Mouse (Mus musculus) forebrain, embryonic 14.5 days (tissue): ENCODE results near the gene Samd4b. TPM values are rescaled to one million over a fixed set of nuclear protein-coding genes. Genes with fewer than 3 reads are reported as not detected.

Source experiments
- ATAC-seq: fragments of 200-750 bp; cut with Nextera tagmentation; 2 replicates; pipeline ENCODE4 v1.8.0; 2017; ENCODE audit warnings: mild to moderate bottlenecking, moderate library complexity
- DNase-seq: peaks from one replicate; pipeline ENCODE4 v3.0.0-alpha.2; 2015; ENCODE audit warnings: low spot score
- H3K27ac ChIP-seq: fragments of 300-500 bp; sonication (generic); 2 replicates; pipeline ENCODE4 v1.5.1; 2014; ENCODE audit warnings: low read depth, mild to moderate bottlenecking, control low read depth, low read length, moderate library complexity
- H3K27me3 ChIP-seq: fragments of 300-500 bp; sonication (generic); replicated peaks from 2 replicates; pipeline ENCODE4 v1.6.1; 2014; ENCODE audit warnings: low read length, control low read depth, mixed read lengths; ENCODE audit not compliant: control insufficient read depth, insufficient read depth
- H3K36me3 ChIP-seq: fragments of 300-500 bp; sonication (generic); 2 replicates; pipeline ENCODE4 v1.6.1; 2014; ENCODE audit warnings: low read length, control low read depth; ENCODE audit not compliant: control insufficient read depth, insufficient read depth
- H3K4me1 ChIP-seq: fragments of 300-500 bp; sonication (generic); 2 replicates; pipeline ENCODE4 v1.6.1; 2014; ENCODE audit warnings: antibody characterized with exemption, low read length, control low read depth; ENCODE audit not compliant: control insufficient read depth, insufficient read depth
- H3K4me2 ChIP-seq: fragments of 300-500 bp; sonication (generic); 2 replicates; pipeline ENCODE4 v1.6.1; 2014; ENCODE audit warnings: mild to moderate bottlenecking, control low read depth, low read length
- H3K4me3 ChIP-seq: fragments of 300-500 bp; sonication (generic); 2 replicates; pipeline ENCODE4 v1.5.1; 2014; ENCODE audit warnings: low read depth, low read length, control low read depth
- H3K9ac ChIP-seq: fragments of 300-500 bp; sonication (generic); 2 replicates; pipeline ENCODE4 v1.6.1; 2014; ENCODE audit warnings: mild to moderate bottlenecking, low read length, control low read depth, moderate library complexity
- H3K9me3 ChIP-seq: fragments of 300-500 bp; sonication (generic); replicated peaks from 2 replicates; pipeline ENCODE4 v1.6.1; 2016; ENCODE audit warnings: low read length, control low read depth, mixed read lengths; ENCODE audit not compliant: control insufficient read depth
- WGBS: fragments of 180-500 bp; shearing (Covaris S2); extraction: QIAGEN DNeasy Blood & Tissue Kit; methylation state at CpG from one replicate; pipeline ENCODE4 v1.1.7; 2014; 5-methylcytosine and 5-hydroxymethylcytosine counted together
- polyA plus RNA-seq: library from polyadenylated mRNA; unstranded; fragments of >200 nt; fragmentation: Nextera tagmentation; extraction: Ambion mirVana; gene quantifications from 2 replicates; pipeline ENCODE4 v1.2.1, GENCODE M21; 2014

The Samd4b gene
- polyA plus RNA-seq, 1 experiment from 2014 or later: 20.1 TPM

- peak overlapping the region; percentile 55; the same call in 1 of the 2 replicates for H3K9ac ChIP-seq
- H3K9me3 ChIP-seq: no peaks in the 10 kb centered on the region
- H3K36me3 ChIP-seq: peaks cover 11% of the 10 kb centered on the region
- H3K4me3 ChIP-seq: no peak overlapping the region
- DNase-seq (peak; percentile 29), ATAC-seq (no peak)
- H3K27ac ChIP-seq: peak overlapping the region; percentile 60; the same call in 1 of the 2 replicates
- no peaks in the 10 kb centered on the region for H3K27me3 ChIP-seq
- H3K4me2 ChIP-seq: peak overlapping the region; percentile 46
- WGBS: 10% methylated on average over 30 of the region's 30 CpGs
- H3K4me1 ChIP-seq: peaks cover 29% of the 10 kb centered on the region
These were observed 216.7 kb downstream of the Samd4b start for GRCm38 (mm10) chr7:28381017-28381790.

- Histone ChIP-seq H3K4me3 (peak within 1 kb of the TSS; percentile 51), H3K4me1 (peaks cover 33% of the 10 kb centered on the region), H3K27ac (peak within 1 kb of the TSS; percentile 58), H3K9me3 (no peaks in the 10 kb centered on the region), H3K27me3 (no peaks in the 10 kb centered on the region), H3K36me3 (peaks cover 5% of the 10 kb centered on the region; the same call in 1 of the 2 replicates), H3K4me2 (peak within 1 kb of the TSS; percentile 81), H3K9ac (peak within 1 kb of the TSS; percentile 74)
- ATAC-seq (no peak), DNase-seq (no peak)
- WGBS: 57% methylated on average over 17 of the region's 17 CpGs
These were observed 217.5 kb downstream of the Samd4b start, which contains the start of gene Zfp36 for GRCm38 (mm10) chr7:28380237-28381016. Zfp36 (minus strand) TSS chr7:28380253.

DNA sequence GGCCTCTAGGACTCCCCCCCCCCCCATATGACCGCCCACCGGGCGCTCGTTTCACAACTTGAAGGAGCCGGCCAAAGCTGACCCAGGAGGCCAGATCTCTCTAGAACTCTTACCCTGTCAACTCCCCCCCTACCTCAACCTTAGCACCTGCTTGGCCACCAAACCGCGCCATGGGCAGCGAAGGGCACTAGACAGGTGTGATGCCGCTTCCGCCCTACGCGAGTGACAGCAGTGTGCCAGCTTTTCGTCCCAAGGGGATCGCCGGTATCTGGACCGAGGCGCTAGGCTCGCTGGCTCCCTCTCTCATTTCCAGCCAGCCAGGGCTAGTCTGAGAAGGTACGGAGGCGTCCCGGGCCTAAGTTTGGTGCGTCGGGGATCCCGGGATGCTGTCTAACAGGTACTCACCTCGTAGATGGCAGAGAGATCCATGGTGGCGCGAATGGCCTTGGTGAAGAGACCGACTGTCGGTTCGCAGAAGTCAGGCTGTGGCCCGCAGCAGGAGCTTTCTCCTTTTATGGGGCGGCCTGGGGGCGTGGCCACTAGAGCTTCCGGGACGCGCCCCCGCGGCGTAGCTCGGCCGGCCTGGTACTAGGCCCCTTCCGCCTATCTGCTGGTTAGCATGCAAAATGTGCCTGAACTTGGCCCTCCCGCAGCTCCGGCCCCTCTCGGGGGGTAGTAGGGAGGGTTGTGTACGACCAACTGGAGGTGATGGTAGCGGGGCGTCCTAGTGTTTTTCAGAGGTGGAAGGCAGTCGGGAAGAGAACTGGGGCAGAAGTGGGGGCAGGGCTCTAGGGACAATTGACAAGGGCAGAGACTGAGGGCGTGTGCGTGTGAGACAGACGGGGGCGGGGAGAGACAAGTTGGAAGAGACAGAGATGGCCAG, 218.9 kb downstream of the Samd4b start:
- ATAC-seq (peak; percentile 64), DNase-seq (peak; percentile 86)
- H3K27ac ChIP-seq: peak overlapping the region; percentile 58
- H3K9me3 ChIP-seq: no peaks in the 10 kb centered on the region
- peak overlapping the region; percentile 81 for H3K4me2 ChIP-seq
- peak overlapping the region; percentile 74 for H3K9ac ChIP-seq
- H3K27me3 ChIP-seq: no peaks in the 10 kb centered on the region
- H3K36me3 ChIP-seq: no peaks in the 10 kb centered on the region
- H3K4me1 ChIP-seq: peaks cover 33% of the 10 kb centered on the region
- H3K4me3 ChIP-seq: peak overlapping the region; percentile 51
- 1% methylated on average over 53 of the region's 53 CpGs for WGBS

DNA sequence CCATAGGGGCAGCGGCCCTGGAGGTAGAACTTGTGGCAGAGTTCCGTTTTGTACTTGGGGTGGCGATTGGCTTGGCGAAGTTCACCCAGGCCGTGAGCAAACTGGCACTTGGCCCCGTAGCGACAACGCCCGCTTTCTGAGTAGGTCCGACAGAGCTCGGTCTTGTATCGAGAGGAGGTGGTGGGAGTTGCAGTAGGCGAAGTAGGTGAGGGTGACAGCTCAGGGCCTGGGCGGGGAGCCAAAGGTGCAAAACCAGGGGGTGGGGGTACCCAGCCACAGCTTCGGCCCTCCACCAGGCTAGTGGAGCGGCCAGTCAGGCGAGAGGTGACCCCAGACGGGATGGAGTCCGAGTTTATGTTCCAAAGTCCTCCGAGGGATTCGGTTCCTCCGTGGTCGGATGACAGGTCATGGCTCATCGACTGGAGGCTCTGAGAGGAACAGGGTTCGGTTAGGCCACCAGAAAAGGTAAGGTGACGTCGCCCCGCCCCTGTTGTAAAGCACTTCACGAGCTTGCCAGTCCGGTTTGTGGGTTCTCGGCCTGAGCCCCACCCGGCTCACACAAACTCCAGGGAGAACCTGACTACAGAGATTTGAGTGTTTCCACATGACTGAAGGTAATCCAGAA, 219.8 kb downstream of the Samd4b start:
- H3K27ac ChIP-seq: no peak overlapping the region
- 57% methylated on average over 32 of the region's 32 CpGs for WGBS
- H3K4me3 ChIP-seq: peak overlapping the region; percentile 51
- peak overlapping the region; percentile 81 for H3K4me2 ChIP-seq
- no peaks in the 10 kb centered on the region for H3K36me3 ChIP-seq
- DNase-seq (no peak), ATAC-seq (no peak)
- H3K4me1 ChIP-seq: peaks cover 33% of the 10 kb centered on the region
- no peaks in the 10 kb centered on the region for H3K9me3 ChIP-seq
- H3K9ac ChIP-seq: peak overlapping the region; percentile 74
- no peaks in the 10 kb centered on the region for H3K27me3 ChIP-seq

DNA sequence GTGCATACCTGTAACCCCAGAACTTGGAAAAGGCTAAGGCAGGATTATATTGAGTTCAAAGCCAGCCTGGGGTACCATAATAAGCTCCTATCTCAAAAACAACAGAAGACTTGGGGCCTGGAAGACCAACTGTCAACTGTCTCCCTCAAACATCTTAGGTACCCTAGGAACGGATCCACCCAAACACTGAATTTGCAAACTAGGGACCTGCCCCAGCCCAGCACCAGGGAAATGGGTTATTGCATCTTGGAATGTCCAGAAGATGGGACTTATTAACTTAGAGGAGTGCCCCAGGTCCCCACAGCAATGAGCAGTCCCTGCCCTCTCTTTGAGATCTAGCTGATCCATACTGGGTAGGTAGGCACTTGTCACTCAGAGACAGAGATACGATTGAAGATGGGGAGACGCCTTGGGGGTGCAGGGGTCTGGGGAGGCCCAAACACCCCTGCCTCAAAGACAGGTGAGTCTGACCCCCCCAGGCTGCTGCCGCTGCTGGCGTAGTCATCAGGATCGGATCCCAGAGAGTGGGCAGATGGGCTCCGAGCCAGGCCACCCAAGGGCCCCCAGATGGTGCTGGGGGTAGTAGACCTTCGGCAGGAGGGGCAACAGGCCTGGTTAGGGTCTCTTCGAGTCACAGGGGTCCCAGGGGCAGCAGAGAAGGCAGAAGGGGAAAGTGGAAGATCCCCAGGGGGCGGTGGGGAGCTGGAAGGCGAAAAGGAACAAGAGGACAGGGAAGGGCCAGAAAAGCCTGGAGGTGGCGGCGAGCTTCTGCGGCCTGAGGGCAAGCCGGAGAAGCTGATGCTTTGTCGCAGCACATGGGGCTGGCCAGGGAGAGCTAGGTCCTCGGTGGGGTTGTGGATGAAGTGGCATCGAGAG, 220.5 kb downstream of the Samd4b start:
- H3K36me3 ChIP-seq: no peaks in the 10 kb centered on the region
- H3K4me2 ChIP-seq: peak overlapping the region; percentile 81; the same call in 1 of the 2 replicates
- no peak for DNase-seq
- WGBS: 79% methylated on average over 18 of the region's 18 CpGs
- peak overlapping the region; percentile 51 for H3K4me3 ChIP-seq
- 0 out of 2 replicates have a peak overlapping the region, but pooled peaks have one; percentile 3 for H3K9ac ChIP-seq
- peaks cover 33% of the 10 kb centered on the region for H3K4me1 ChIP-seq
- ATAC-seq: no peak
- H3K9me3 ChIP-seq: no peaks in the 10 kb centered on the region
- no peak overlapping the region for H3K27ac ChIP-seq
- H3K27me3 ChIP-seq: no peaks in the 10 kb centered on the region

- no peak for DNase-seq
- peak overlapping the region; percentile 28 for H3K4me3 ChIP-seq
- H3K9me3 ChIP-seq: no peaks in the 10 kb centered on the region
- peak overlapping the region; percentile 55 for H3K9ac ChIP-seq
- peaks cover 25% of the 10 kb centered on the region for H3K4me1 ChIP-seq
- H3K27me3 ChIP-seq: no peaks in the 10 kb centered on the region
- H3K4me2 ChIP-seq: peak overlapping the region; percentile 58
- H3K27ac ChIP-seq: peak overlapping the region; percentile 79
- 8% methylated on average over 30 of the region's 30 CpGs for WGBS
- H3K36me3 ChIP-seq: no peaks in the 10 kb centered on the region
- no peak for ATAC-seq
These were observed 221.8 kb downstream of the Samd4b start for GRCm38 (mm10) chr7:28376011-28376771.

- Histone ChIP-seq H3K4me3 (peak overlapping the region; percentile 28), H3K27me3 (no peaks in the 10 kb centered on the region), H3K9ac (peak overlapping the region; percentile 55), H3K36me3 (no peaks in the 10 kb centered on the region), H3K4me2 (peak overlapping the region; percentile 58), H3K27ac (peak overlapping the region; percentile 79), H3K9me3 (no peaks in the 10 kb centered on the region), H3K4me1 (peaks cover 27% of the 10 kb centered on the region)
- WGBS: 1% methylated on average over 36 of the region's 36 CpGs
- ATAC-seq (peak; percentile 54), DNase-seq (peak; percentile 93)
These were observed 222.6 kb downstream of the Samd4b start for GRCm38 (mm10) chr7:28375176-28375921.
